Mouse (Mus musculus) macrophage (primary cell): ENCODE results near the gene Gigyf1. TPM values are rescaled to one million over a fixed set of nuclear protein-coding genes. Genes with fewer than 3 reads are reported as not detected.

Experiments used
- H3K27ac ChIP-seq: fragments of 350-480 bp; formaldehyde crosslinking; 2 replicates; pipeline ENCODE4 v1.9.0; 2021
- H3K36me3 ChIP-seq: fragments of 350-480 bp; formaldehyde crosslinking; 2 replicates; pipeline ENCODE4 v1.9.0; 2021; ENCODE audit errors: inconsistent target
- H3K4me3 ChIP-seq: fragments of 350-480 bp; formaldehyde crosslinking; 2 replicates; pipeline ENCODE4 v1.9.0; 2021; ENCODE audit errors: inconsistent target
- H3K79me2 ChIP-seq: fragments of 350-480 bp; formaldehyde crosslinking; 2 replicates; pipeline ENCODE4 v1.9.0; 2021; ENCODE audit errors: inconsistent target
- WGBS: methylation state at CpG from one replicate; pipeline ENCODE4 v1.1.7; 2026; ENCODE audit warnings: inconsistent platforms; ENCODE audit not compliant: missing documents; 5-methylcytosine and 5-hydroxymethylcytosine counted together
- polyA plus RNA-seq: library from polyadenylated mRNA; stranded (reverse); fragments of 250-400 nt; gene quantifications from 3 replicates; pipeline ENCODE4 v1.2.4, GENCODE M21; 2018; ENCODE audit warnings: inconsistent platforms

Gigyf1 gene
- polyA plus RNA-seq, 1 experiment from 2014 or later, result 11.5 TPM

- WGBS, result 90% methylated on average over 12 of the region's 13 CpGs
- Histone ChIP-seq H3K4me3 (no peak overlapping the region), H3K27ac (no peak overlapping the region), H3K79me2 (peaks cover 22% of the 10 kb centered on the region), H3K36me3 (peaks cover 80% of the 10 kb centered on the region)
These were observed 6.3 kb downstream of the Gigyf1 start for GRCm38 (mm10) chr5:137524671-137525070.

- H3K36me3 ChIP-seq, result peaks cover 79% of the 10 kb centered on the region
- 95% methylated on average over 9 of the region's 16 CpGs for WGBS
- peaks cover 30% of the 10 kb centered on the region for H3K79me2 ChIP-seq
- no peak overlapping the region for H3K27ac ChIP-seq
- no peak overlapping the region for H3K4me3 ChIP-seq
These were observed 7.2 kb downstream of the Gigyf1 start for GRCm38 (mm10) chr5:137525511-137525910.

GRCm38 (mm10) chr5:137526192-137526936 is 8.0 kb downstream of the Gigyf1 start:
- H3K36me3 ChIP-seq, result peaks cover 71% of the 10 kb centered on the region
- no peak overlapping the region for H3K27ac ChIP-seq
- H3K79me2 ChIP-seq, result peaks cover 39% of the 10 kb centered on the region
- 66% methylated on average over 16 of the region's 16 CpGs for WGBS
- no peak overlapping the region for H3K4me3 ChIP-seq

- Histone ChIP-seq H3K27ac (no peak overlapping the region), H3K36me3 (peaks cover 60% of the 10 kb centered on the region), H3K4me3 (no peak overlapping the region), H3K79me2 (peaks cover 50% of the 10 kb centered on the region)
- WGBS, result 85% methylated on average over 1 of the region's 1 CpGs
These were observed 9.1 kb downstream of the Gigyf1 start for GRCm38 (mm10) chr5:137527413-137527812.

GRCm38 (mm10) chr5:137528247-137528968 is 10.1 kb downstream of the Gigyf1 start:
- no peak overlapping the region for H3K27ac ChIP-seq
- H3K79me2 ChIP-seq, result peaks cover 55% of the 10 kb centered on the region
- H3K4me3 ChIP-seq, result no peak overlapping the region
- peaks cover 54% of the 10 kb centered on the region for H3K36me3 ChIP-seq
- 88% methylated on average over 22 of the region's 22 CpGs for WGBS

- Histone ChIP-seq H3K79me2 (peaks cover 55% of the 10 kb centered on the region), H3K27ac (no peak overlapping the region), H3K36me3 (peaks cover 50% of the 10 kb centered on the region), H3K4me3 (no peak overlapping the region)
- 82% methylated on average over 13 of the region's 15 CpGs for WGBS
These were observed 11.1 kb downstream of the Gigyf1 start for GRCm38 (mm10) chr5:137529221-137529995.

- H3K27ac ChIP-seq, result no peak overlapping the region
- H3K79me2 ChIP-seq, result peaks cover 55% of the 10 kb centered on the region
- WGBS, result 86% methylated on average over 8 of the region's 8 CpGs
- H3K36me3 ChIP-seq, result peaks cover 48% of the 10 kb centered on the region
- H3K4me3 ChIP-seq, result peak overlapping the region; percentile 97
These were observed 11.7 kb downstream of the Gigyf1 start for GRCm38 (mm10) chr5:137530075-137530474.

- Histone ChIP-seq H3K36me3 (peaks cover 43% of the 10 kb centered on the region), H3K4me3 (peak overlapping the region; percentile 97), H3K27ac (peak overlapping the region; percentile 57), H3K79me2 (peaks cover 55% of the 10 kb centered on the region)
- WGBS, result 3% methylated on average over 45 of the region's 46 CpGs
These were observed 12.5 kb downstream of the Gigyf1 start for GRCm38 (mm10) chr5:137530588-137531413.

- H3K27ac ChIP-seq, result peak overlapping the region; percentile 94
- 1% methylated on average over 47 of the region's 51 CpGs for WGBS
- peaks cover 37% of the 10 kb centered on the region for H3K36me3 ChIP-seq
- peak overlapping the region; percentile 97 for H3K4me3 ChIP-seq
- H3K79me2 ChIP-seq, result peaks cover 55% of the 10 kb centered on the region
These were observed 13.2 kb downstream of the Gigyf1 start for GRCm38 (mm10) chr5:137531414-137532130.

- 3% methylated on average over 18 of the region's 19 CpGs for WGBS
- H3K79me2 ChIP-seq, result peaks cover 55% of the 10 kb centered on the region
- H3K27ac ChIP-seq, result peak overlapping the region; percentile 94
- peaks cover 31% of the 10 kb centered on the region for H3K36me3 ChIP-seq
- peak overlapping the region; percentile 97 for H3K4me3 ChIP-seq
These were observed 13.9 kb downstream of the Gigyf1 start for GRCm38 (mm10) chr5:137532131-137532807.

- H3K4me3 ChIP-seq, result peak overlapping the region; percentile 97
- H3K36me3 ChIP-seq, result peaks cover 26% of the 10 kb centered on the region
- H3K79me2 ChIP-seq, result peaks cover 52% of the 10 kb centered on the region
- WGBS, result 0% methylated on average over 10 of the region's 12 CpGs
- peak overlapping the region; percentile 94 for H3K27ac ChIP-seq
These were observed 14.4 kb downstream of the Gigyf1 start for GRCm38 (mm10) chr5:137532808-137533116.

GRCm38 (mm10) chr5:137533117-137533827 is 14.9 kb downstream of the Gigyf1 start, which contains the start of the genes Epo and Gnb2:
Gene Epo (minus strand): TSS chr5:137533242.
Gene Gnb2 (minus strand): TSS chr5:137533510.
- Histone ChIP-seq H3K4me3 (peak within 1 kb of the TSS; percentile 97), H3K79me2 (peaks cover 47% of the 10 kb centered on the region), H3K27ac (peak within 1 kb of the TSS; percentile 94), H3K36me3 (peaks cover 21% of the 10 kb centered on the region)
- under 1% methylated on average over 40 of the region's 40 CpGs for WGBS
